Mouse (Mus musculus): ENCODE data around the gene Btbd35f8. TPM values are rescaled to one million over a fixed set of nuclear protein-coding genes. Genes with fewer than 3 reads are reported as not detected.
"Not testable (repeated sequence)": the region's sequence is repeated elsewhere in the genome, so short reads cannot be mapped to it uniquely, and the experiment has no call there.

Btbd35f8 gene
- not detected for total RNA-seq (2021)

DNA sequence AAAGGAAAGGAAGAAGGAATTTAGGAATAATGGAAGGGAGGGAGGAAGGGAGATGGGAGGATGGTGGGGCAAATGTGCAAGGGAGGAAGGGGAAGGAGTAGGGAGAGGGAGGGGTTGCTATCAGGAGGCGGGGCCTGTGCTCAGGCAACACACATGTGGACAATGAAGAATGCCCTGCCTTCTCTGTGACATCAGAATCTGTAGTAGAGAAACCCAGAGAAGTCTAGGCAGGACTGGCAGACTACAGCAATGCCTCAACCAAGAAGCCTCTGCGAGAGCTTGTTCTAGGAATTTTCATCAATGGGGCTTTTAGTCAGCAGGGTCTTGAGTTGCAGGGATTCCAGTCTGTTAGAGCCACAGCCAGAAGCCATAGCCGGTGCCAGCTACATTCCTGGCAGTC, at the start of gene Btbd35f8:
Gene Btbd35f8 (plus strand): TSS at position 301 of the 400 bp plus-strand sequence.
- DNase-seq (ENCODE audit: extremely low spot score in 1 of 2, low spot score in 1 of 2): not testable (repeated sequence)

Other genes starting within 250 kb of the Btbd35f8 start
- not detected for gene Spin2g, start 211.8 kb upstream of the Btbd35f8 start, total RNA-seq (2021)

Data from layer of hippocampus, postnatal 25 days (tissue).